Mouse (Mus musculus) heart, postnatal 0 days (tissue): ENCODE results near the gene Asxl2. TPM values are rescaled to one million over a fixed set of nuclear protein-coding genes. Genes with fewer than 3 reads are reported as not detected.
A peak's percentile ranks its signal among the peaks of the same experiment; 100 is the strongest.

Experiments
- ATAC-seq: fragments of 200-750 bp; cut with Nextera tagmentation; 2 replicates; pipeline ENCODE4 v1.8.0; 2017; ENCODE audit warnings: low read depth, moderate number of reproducible peaks, moderate library complexity; ENCODE audit not compliant: insufficient read depth
- DNase-seq: peaks from one replicate; pipeline ENCODE4 v3.0.0-alpha.2; 2016; ENCODE audit warnings: low spot score
- H3K27ac ChIP-seq: fragments of 300-500 bp; sonication (generic); 2 replicates; pipeline ENCODE4 v1.5.1; 2014; ENCODE audit warnings: low read depth, mild to moderate bottlenecking
- H3K27me3 ChIP-seq: fragments of 300-500 bp; sonication (generic); 2 replicates; pipeline ENCODE4 v1.6.1; 2014; ENCODE audit warnings: low read length, mixed read lengths; ENCODE audit not compliant: control insufficient read depth, insufficient read depth
- H3K36me3 ChIP-seq: fragments of 300-500 bp; sonication (generic); replicated peaks from 2 replicates; pipeline ENCODE4 v1.6.1; 2014; ENCODE audit warnings: low read length, mixed read lengths; ENCODE audit not compliant: control insufficient read depth, insufficient read depth
- H3K4me1 ChIP-seq: fragments of 300-500 bp; sonication (generic); 2 replicates; pipeline ENCODE4 v1.6.1; 2014; ENCODE audit warnings: antibody characterized with exemption; ENCODE audit not compliant: control insufficient read depth, insufficient read depth
- H3K4me2 ChIP-seq: fragments of 300-500 bp; sonication (generic); 2 replicates; pipeline ENCODE4 v1.6.1; 2014; ENCODE audit warnings: low read depth, mild to moderate bottlenecking, low read length, moderate library complexity
- H3K4me3 ChIP-seq: fragments of 300-500 bp; sonication (generic); 2 replicates; pipeline ENCODE4 v1.5.1; 2014; ENCODE audit warnings: low read depth, low read length
- H3K9ac ChIP-seq: fragments of 300-500 bp; sonication (generic); replicated peaks from 2 replicates; pipeline ENCODE4 v1.6.1; 2014; ENCODE audit warnings: low read depth, low read length, mixed read lengths
- H3K9me3 ChIP-seq: fragments of 300-500 bp; sonication (generic); replicated peaks from 2 replicates; pipeline ENCODE4 v1.6.1; 2016; ENCODE audit warnings: low read length; ENCODE audit not compliant: control insufficient read depth
- CTCF ChIP-seq: IDR thresholded peaks from 2 replicates; pipeline ENCODE4 v1.5.1; 2016; ENCODE audit warnings: antibody characterized with exemption, control low read depth, low read depth
- EP300 ChIP-seq: IDR thresholded peaks from 2 replicates; pipeline ENCODE4 v1.6.1; 2016; ENCODE audit warnings: antibody characterized with exemption, low read depth
- WGBS: fragments of 180-500 bp; shearing (Covaris S2); extraction: QIAGEN DNeasy Blood & Tissue Kit; methylation state at CpG from one replicate; pipeline ENCODE4 v1.1.7; 2014; 5-methylcytosine and 5-hydroxymethylcytosine counted together
- polyA plus RNA-seq: library from polyadenylated mRNA; unstranded; fragments of >200 nt; fragmentation: Nextera tagmentation; extraction: Ambion mirVana; gene quantifications from 2 replicates; pipeline ENCODE4 v1.2.1, GENCODE M21; 2015
- total RNA-seq: library from RNA; depleted of rRNA; stranded (reverse); fragments of >200 nt; gene quantifications from 2 replicates; pipeline ENCODE4 v1.2.3, GENCODE M21; 2014; ENCODE audit warnings: low replicate concordance; rRNA removed

Gene Asxl2
- total and polyA plus RNA-seq, 2 experiments from 2014 or later, result 9.5 to 17.5 TPM

DNA sequence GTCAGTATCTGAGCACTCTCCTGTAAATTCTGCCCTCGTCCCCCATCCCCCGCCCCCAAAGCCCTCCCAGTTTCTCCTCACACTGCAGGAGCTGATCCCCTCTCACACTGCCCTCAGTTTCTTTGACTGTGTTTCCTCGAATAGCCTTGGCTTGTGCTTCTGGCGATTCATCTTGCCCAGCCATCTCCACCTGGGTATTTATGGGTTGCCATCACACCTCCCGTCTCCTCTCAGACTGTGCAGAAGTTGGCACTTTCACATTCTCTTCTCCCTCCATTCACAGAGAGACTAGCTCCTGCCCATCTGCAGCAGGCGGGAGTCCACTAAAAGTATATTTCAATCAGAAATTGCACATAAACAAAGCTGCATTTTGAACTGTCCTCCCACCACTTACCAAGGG is 120.1 kb downstream of the Asxl2 start:
- Histone ChIP-seq H3K36me3 (no peaks in the 10 kb centered on the region), H3K4me1 (peaks cover 5% of the 10 kb centered on the region; the same call in 1 of the 2 replicates), H3K27ac (no peak overlapping the region), H3K9ac (no peak overlapping the region), H3K4me2 (no peak overlapping the region), H3K4me3 (no peak overlapping the region), H3K27me3 (no peaks in the 10 kb centered on the region), H3K9me3 (no peaks in the 10 kb centered on the region)
- WGBS, result 43% methylated on average over 6 of the region's 6 CpGs
- DNase-seq (no peak), ATAC-seq (no peak)
- TF ChIP-seq CTCF (no peak), EP300 (no peak)

- Histone ChIP-seq H3K9ac (no peak overlapping the region), H3K9me3 (no peaks in the 10 kb centered on the region), H3K4me1 (peaks cover 5% of the 10 kb centered on the region; the same call in 1 of the 2 replicates), H3K27ac (no peak overlapping the region), H3K4me2 (no peak overlapping the region), H3K4me3 (no peak overlapping the region), H3K36me3 (no peaks in the 10 kb centered on the region), H3K27me3 (no peaks in the 10 kb centered on the region)
- WGBS, result 38% methylated on average over 4 of the region's 4 CpGs
- TF ChIP-seq EP300, result no peak
- TF ChIP-seq CTCF, result no peak
- DNase-seq, result no peak
- ATAC-seq, result no peak
Observed at GRCm38 (mm10) chr12:3547506-3547905, 120.8 kb downstream of the Asxl2 start.

DNA sequence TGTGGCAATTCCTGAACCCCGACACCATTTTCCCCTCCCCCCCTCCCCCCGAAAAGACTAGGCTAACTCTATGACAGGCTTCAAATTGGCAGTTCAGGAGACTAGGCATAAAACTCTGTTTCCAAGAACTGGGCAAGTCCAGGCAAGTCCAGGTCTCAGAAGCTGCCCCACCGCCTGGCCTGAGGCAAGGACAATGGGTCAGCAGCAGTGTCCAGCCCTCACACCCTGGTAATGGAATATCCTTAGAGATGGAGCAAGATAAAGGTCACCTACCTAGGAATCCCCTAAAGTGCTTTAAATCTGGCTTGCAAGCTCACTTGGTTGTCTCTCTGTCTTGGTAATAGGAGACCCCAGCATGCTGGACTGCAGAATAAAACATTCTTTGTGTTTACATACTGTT is 121.3 kb downstream of the Asxl2 start:
- no peak for ATAC-seq
- H3K4me1 ChIP-seq, result peaks cover 5% of the 10 kb centered on the region; the same call in 1 of the 2 replicates
- no peaks in the 10 kb centered on the region for H3K27me3 ChIP-seq
- TF ChIP-seq CTCF, result no peak
- no peak for TF ChIP-seq EP300
- H3K9me3 ChIP-seq, result no peaks in the 10 kb centered on the region
- 58% methylated on average over 3 of the region's 3 CpGs for whole genome bisulfite sequencing
- no peak overlapping the region for H3K27ac ChIP-seq
- H3K9ac ChIP-seq, result no peak overlapping the region
- H3K4me3 ChIP-seq, result no peak overlapping the region
- H3K4me2 ChIP-seq, result no peak overlapping the region
- no peaks in the 10 kb centered on the region for H3K36me3 ChIP-seq
- DNase-seq, result no peak

GRCm38 (mm10) chr12:3548582-3549211 is 122.0 kb downstream of the Asxl2 start:
- Histone ChIP-seq H3K36me3 (no peaks in the 10 kb centered on the region), H3K4me1 (peaks cover 5% of the 10 kb centered on the region; the same call in 1 of the 2 replicates), H3K9me3 (no peaks in the 10 kb centered on the region), H3K27me3 (no peaks in the 10 kb centered on the region), H3K4me3 (no peak overlapping the region), H3K9ac (no peak overlapping the region), H3K4me2 (no peak overlapping the region), H3K27ac (no peak overlapping the region)
- WGBS, result 25% methylated on average over 5 of the region's 5 CpGs
- TF ChIP-seq EP300 (no peak), CTCF (no peak)
- ATAC-seq, result no peak
- peak; percentile 28 for DNase-seq

DNA sequence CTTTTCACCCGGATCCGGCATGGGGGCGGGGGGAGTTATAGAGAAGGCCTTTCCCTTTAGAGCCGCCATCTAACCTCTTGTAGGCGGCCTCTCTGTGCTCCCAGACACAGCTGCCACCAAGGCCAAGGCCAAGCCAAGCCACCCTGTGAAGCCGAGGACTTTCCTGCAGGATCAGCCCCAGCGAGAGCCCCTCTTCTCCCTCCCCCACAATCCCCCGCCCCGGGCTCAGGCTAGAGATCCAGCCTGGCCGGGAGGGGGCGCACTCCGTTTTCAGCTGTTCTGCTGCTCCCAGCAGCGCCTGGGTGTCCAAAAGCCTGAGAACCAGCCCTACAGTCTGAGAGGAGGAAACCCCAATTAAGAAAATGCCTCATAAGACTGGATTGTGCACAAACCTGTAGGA is 123.6 kb downstream of the Asxl2 start:
- Histone ChIP-seq H3K4me1 (peaks cover 5% of the 10 kb centered on the region; the same call in 1 of the 2 replicates), H3K4me3 (no peak overlapping the region), H3K9me3 (no peaks in the 10 kb centered on the region), H3K36me3 (no peaks in the 10 kb centered on the region), H3K4me2 (no peak overlapping the region), H3K9ac (no peak overlapping the region), H3K27me3 (no peaks in the 10 kb centered on the region), H3K27ac (no peak overlapping the region)
- DNase-seq (no peak), ATAC-seq (no peak; the same call in 1 of the 2 replicates)
- TF ChIP-seq EP300, result no peak
- TF ChIP-seq CTCF, result peak; percentile 16; the same call in 1 of the 2 replicates
- WGBS, result 21% methylated on average over 13 of the region's 13 CpGs

Other genes with a start within 250 kb of the Asxl2 start
- 91.4 and 113 TPM in 2 replicates for gene Rab10, start 116.9 kb upstream of the Asxl2 start, total RNA-seq
- 54.9 and 56.2 TPM in 2 replicates for gene Rab10, start 116.9 kb upstream of the Asxl2 start, polyA plus RNA-seq
- gene Kif3c, start 61.7 kb upstream of the Asxl2 start, total RNA-seq, result 4.3 and 8.3 TPM in 2 replicates
- gene Kif3c, start 61.7 kb upstream of the Asxl2 start, polyA plus RNA-seq, result 2.4 and 2.9 TPM in 2 replicates
- 25.5 and 30.7 TPM in 2 replicates for gene Dtnb, start 145.5 kb downstream of the Asxl2 start, total RNA-seq
- 4.7 and 5.7 TPM in 2 replicates for gene Dtnb, start 145.5 kb downstream of the Asxl2 start, polyA plus RNA-seq